Mouse (Mus musculus) CH12.LX (cell line): Measurements from ENCODE around the gene Cdh23. TPM values are rescaled to one million over a fixed set of nuclear protein-coding genes. Genes with fewer than 3 reads are reported as not detected.

Source experiments
- DNase-seq: peaks from one replicate; pipeline ENCODE4 v3.0.0-alpha.2; 2013; ENCODE audit errors: extremely low read depth
- H3K27ac ChIP-seq: 2 replicates; pipeline ENCODE4 v1.5.1; 2012; ENCODE audit warnings: low read depth, mild to moderate bottlenecking, control low read depth, moderate library complexity; ENCODE audit not compliant: insufficient read depth
- H3K27me3 ChIP-seq: replicated peaks from 2 replicates; pipeline ENCODE3; 2012; ENCODE audit warnings: inconsistent platforms
- H3K36me3 ChIP-seq, 2 experiments: replicated peaks in 1 of 2; 2 replicates each; pipeline versions ENCODE3 to v1.6.1; 2012; ENCODE audit warnings: inconsistent platforms in 1 of 2, low read length in 1 of 2, mild to moderate bottlenecking in 1 of 2, mixed read lengths in 1 of 2, moderate library complexity in 1 of 2; ENCODE audit not compliant: control insufficient read depth in 1 of 2, insufficient read depth in 1 of 2
- H3K4me1 ChIP-seq, 2 experiments: 2 replicates each; pipeline ENCODE4 v1.6.1; 2012; ENCODE audit warnings: inconsistent platforms in 1 of 2, moderate library complexity in 1 of 2; ENCODE audit not compliant: insufficient read depth in 2 of 2, control insufficient read depth in 1 of 2
- H3K4me2 ChIP-seq: 2 replicates; pipeline ENCODE4 v1.6.1; 2012; ENCODE audit warnings: low read depth, mild to moderate bottlenecking, control low read depth; ENCODE audit not compliant: poor library complexity, insufficient read depth, severe bottlenecking
- H3K4me3 ChIP-seq, 3 experiments: fragments of 150-350 bp in 1 of 3; sonication (generic) in 1 of 3; replicated peaks in 1 of 3; 2 replicates each; pipeline versions ENCODE3 to v1.5.1; 2011 to 2012; ENCODE audit warnings: low read depth in 2 of 3, low read length in 2 of 3, mild to moderate bottlenecking in 2 of 3, moderate library complexity in 2 of 3, control low read depth in 1 of 3, improper control_type of control experiment in 1 of 3, inconsistent platforms in 1 of 3, mixed read lengths in 1 of 3; ENCODE audit not compliant: poor library complexity in 1 of 3
- H3K79me2 ChIP-seq: replicated peaks from 2 replicates; pipeline ENCODE4 v1.6.1; 2012; ENCODE audit warnings: mild to moderate bottlenecking, moderate library complexity; ENCODE audit not compliant: control insufficient read depth, poor library complexity, insufficient read depth, severe bottlenecking; ENCODE audit errors: extremely low read depth
- H3K9ac ChIP-seq: 2 replicates; pipeline ENCODE4 v1.6.1; 2012; ENCODE audit warnings: low read depth, mild to moderate bottlenecking, control low read depth, moderate library complexity; ENCODE audit not compliant: insufficient read depth
- H3K9me3 ChIP-seq: replicated peaks from 2 replicates; pipeline ENCODE3; 2012; ENCODE audit warnings: low read length, inconsistent platforms, mixed read lengths
- BHLHE40 ChIP-seq: IDR thresholded peaks from 2 replicates; pipeline ENCODE4 v1.6.1; 2011; ENCODE audit warnings: mild to moderate bottlenecking, low read depth, low read length, improper control_type of control experiment
- CHD1 ChIP-seq: IDR thresholded peaks from 2 replicates; pipeline ENCODE4 v1.6.1; 2012; ENCODE audit warnings: low read depth, low read length, improper control_type of control experiment, inconsistent platforms
- ELF1 ChIP-seq: IDR thresholded peaks from 2 replicates; pipeline ENCODE4 v1.6.1; 2014; ENCODE audit warnings: low read depth, mild to moderate bottlenecking, inconsistent platforms, low read length, improper control_type of control experiment
- EP300 ChIP-seq: IDR thresholded peaks from 2 replicates; pipeline ENCODE4 v1.6.1; 2011; ENCODE audit warnings: low read length, improper control_type of control experiment
- JUND ChIP-seq: conservative IDR thresholded peaks from 2 replicates; pipeline ENCODE4 v1.6.1; 2011; ENCODE audit warnings: low read depth, low read length, improper control_type of control experiment
- KAT2A ChIP-seq: IDR thresholded peaks from 2 replicates; pipeline ENCODE4 v1.6.1; 2012; ENCODE audit warnings: low read length, improper control_type of control experiment, inconsistent platforms; ENCODE audit not compliant: insufficient replicate concordance
- MXI1 ChIP-seq: IDR thresholded peaks from 2 replicates; pipeline ENCODE4 v1.6.1; 2011; ENCODE audit warnings: mild to moderate bottlenecking, low read depth, low read length, improper control_type of control experiment
- NELFE ChIP-seq: IDR thresholded peaks from 2 replicates; pipeline ENCODE4 v1.6.1; 2011; ENCODE audit warnings: low read depth, low read length, improper control_type of control experiment
- POLR2A ChIP-seq: IDR thresholded peaks from 2 replicates; pipeline ENCODE4 v1.6.1; 2011; ENCODE audit warnings: low read depth, mild to moderate bottlenecking, improper control_type of control experiment, low read length
- SIN3A ChIP-seq: IDR thresholded peaks from 2 replicates; pipeline ENCODE4 v1.6.1; 2012; ENCODE audit warnings: low read length, improper control_type of control experiment, inconsistent platforms
- TBP ChIP-seq: conservative IDR thresholded peaks from 2 replicates; pipeline ENCODE4 v1.6.1; 2011; ENCODE audit warnings: low read depth, low read length, improper control_type of control experiment
- UBTF ChIP-seq: IDR thresholded peaks from 2 replicates; pipeline ENCODE4 v1.6.1; 2012; ENCODE audit warnings: low read depth, mild to moderate bottlenecking, inconsistent platforms, low read length, improper control_type of control experiment, moderate library complexity
- ZNF384 ChIP-seq: IDR thresholded peaks from 2 replicates; pipeline ENCODE4 v1.6.1; 2012; ENCODE audit warnings: low read depth, low read length, improper control_type of control experiment, inconsistent platforms
- dilution Hi-C: fragments of 300-500 bp; cut with MboI; formaldehyde crosslinking; loops from 2 replicates; pipeline ENCODE4 v1.14.3; 2020; ENCODE audit warnings: low sequenced_read_pairs; ENCODE audit not compliant: extremely low pct_unique_long_range_greater_than_20kb, extremely low pct_ligation_motif_present
- in situ Hi-C: fragments of 300-500 bp; cut with MboI; formaldehyde crosslinking; loops from 3 replicates; pipeline ENCODE4 v1.14.3; 2019; ENCODE audit warnings: low sequenced_read_pairs, low pct_ligation_motif_present, low pct_unique_long_range_greater_than_20kb, mixed read lengths
- polyA plus RNA-seq: library from polyadenylated mRNA; unstranded; fragments of >175 nt; gene quantifications from 2 replicates; pipeline ENCODE4 v1.2.1, GENCODE M21; 2012; ENCODE audit warnings: low read depth; ENCODE audit not compliant: insufficient read length
- total RNA-seq, 2 experiments: library from RNA; depleted of rRNA; stranded (reverse); fragments of 300-350 nt in 1 of 2; fragments of >200 nt in 1 of 2; gene quantifications; 2 replicates each; pipeline ENCODE4 v1.2.3; 2012 to 2014

Cdh23 gene
- total and polyA plus RNA-seq, 3 experiments: 0.20 to 0.73 (median 0.30) TPM

DNA sequence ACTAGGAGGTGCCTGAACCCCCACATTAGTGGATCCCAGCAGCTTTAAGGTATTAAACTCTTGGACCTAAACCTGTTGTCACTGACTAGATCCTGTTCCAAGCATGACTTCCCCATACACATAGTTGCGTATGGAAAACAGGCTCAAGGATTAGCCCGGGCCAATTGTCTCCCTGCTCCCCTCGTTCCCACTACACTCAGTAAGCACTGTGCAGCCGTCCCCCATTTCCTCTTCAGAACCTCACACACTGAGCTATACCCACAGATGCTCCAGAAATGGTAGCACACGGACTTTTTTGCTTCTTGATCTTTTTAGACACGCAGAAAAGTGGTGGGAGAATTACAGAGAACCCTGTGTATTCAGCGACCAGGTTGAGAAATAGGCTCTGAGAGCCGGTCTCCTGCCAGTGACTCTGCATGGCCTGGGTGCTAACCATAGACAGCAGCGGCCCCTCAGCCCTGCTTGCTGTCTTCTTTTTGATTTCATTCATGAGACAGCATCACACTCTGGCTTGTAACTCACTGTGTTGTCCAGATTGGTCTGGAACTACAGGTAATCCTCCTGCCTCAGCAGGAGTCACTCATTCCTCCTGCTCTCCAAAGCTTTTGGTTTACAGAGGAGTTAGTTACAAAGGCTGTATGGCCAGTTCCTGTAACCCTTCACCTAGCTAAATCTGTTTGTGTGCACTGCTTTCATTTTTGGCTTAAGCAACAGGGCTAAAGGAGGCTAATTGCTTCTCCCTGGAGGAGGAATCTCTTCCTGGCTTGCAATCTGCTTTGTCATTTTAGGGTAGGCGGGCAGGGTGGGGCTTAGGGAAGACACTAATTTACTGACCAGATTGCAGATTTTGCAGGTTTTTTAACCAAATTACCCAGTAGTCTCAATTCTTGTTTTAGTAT, 413.9 kb downstream of the Cdh23 start:
- H3K4me2 ChIP-seq: peak overlapping the region; percentile 74
- in situ Hi-C loops: no loop called here
- peaks cover 26 to 73% of the 10 kb centered on the region in 2 experiments for H3K4me1 ChIP-seq

DNA sequence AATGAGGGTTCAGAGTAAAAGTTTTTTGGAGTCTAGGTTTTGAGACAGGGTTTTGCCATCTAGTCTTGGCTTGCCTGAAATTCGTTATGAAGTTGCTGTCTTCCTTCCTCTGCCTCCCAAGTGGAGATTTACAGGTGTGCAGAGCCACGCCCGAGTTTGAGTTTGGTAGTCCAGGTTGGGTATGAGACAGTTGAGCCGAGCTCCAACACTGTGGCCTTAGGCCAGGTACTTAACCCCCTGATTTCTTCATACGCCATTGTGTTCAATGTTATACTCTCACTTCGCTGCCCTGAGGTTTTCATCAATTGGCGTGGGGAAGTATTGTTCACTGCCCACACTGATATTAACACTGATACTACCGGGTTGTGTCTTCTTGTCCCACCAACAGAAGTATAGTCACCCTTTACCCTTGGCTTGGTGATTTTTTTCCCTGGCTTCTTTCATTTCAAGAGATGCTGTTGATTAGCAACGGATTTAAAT, 414.7 kb downstream of the Cdh23 start:
- peaks cover 4 to 24% of the 10 kb centered on the region in 2 experiments for H3K36me3 ChIP-seq

More for the DNA sequence above, 413.9 kb downstream of the Cdh23 start:
- Histone ChIP-seq H3K27ac (peak overlapping the region; percentile 70), H3K36me3 (peaks cover 4 to 27% of the 10 kb centered on the region in 2 experiments), H3K4me3 (peak overlapping the region in 2 of 3 experiments; percentile 8 to 49), H3K9ac (peak overlapping the region; percentile 37), H3K79me2 (peaks cover 98% of the 10 kb centered on the region), H3K27me3 (no peaks in the 10 kb centered on the region), H3K9me3 (no peaks in the 10 kb centered on the region)
- DNase-seq: no peak
- dilution Hi-C loops: no loop called here
- TF ChIP-seq KAT2A (no peak), UBTF (no peak), ZNF384 (no peak), POLR2A (peak; percentile 0; the same call in 1 of the 2 replicates), ELF1 (no peak), MXI1 (no peak), NELFE (no peak), TBP (no peak), SIN3A (0 out of 2 replicates have a peak, but pooled peaks have one; percentile 37), EP300 (no peak), JUND (no peak), BHLHE40 (no peak)

More for the DNA sequence above, 414.7 kb downstream of the Cdh23 start:
- Histone ChIP-seq H3K4me3 (peak overlapping the region in 2 of 3 experiments; percentile 21 to 49), H3K9me3 (no peaks in the 10 kb centered on the region), H3K4me2 (peak overlapping the region; percentile 74), H3K27ac (0 out of 2 replicates have a peak overlapping the region, but pooled peaks have one; percentile 11), H3K27me3 (no peaks in the 10 kb centered on the region), H3K79me2 (peaks cover 91% of the 10 kb centered on the region), H3K9ac (peak overlapping the region; percentile 37), H3K4me1 (peaks cover 21 to 70% of the 10 kb centered on the region in 2 experiments)
- dilution Hi-C loops (no loop called here), in situ Hi-C loops (no loop called here)
- no peak for TF ChIP-seq CHD1
- TF ChIP-seq EP300: 0 out of 2 replicates have a peak, but pooled peaks have one; percentile 4
- no peak for DNase-seq
